Comparison of ENCODE assay signal across 11 mouse cellular contexts in genomic region chr10:3236638-3237270, GRCm38 (mm10). TPM values are rescaled to one million over a fixed set of nuclear protein-coding genes. Genes with fewer than 3 reads are reported as not detected.
DNase-seq lines count a peak whose midpoint lies in the region; ATAC-seq and TF ChIP-seq lines count a peak whose summit lies in the region.
"Had no signal": no experiment of that assay in that cellular context is flagged by ENCODE, and none has a peak within 500 bp of the region (broad histone marks: within the 10 kb centered on the region; RNA-seq: fewer than 3 reads in every experiment).

No protein-coding gene starts in this region.

- TF ChIP-seq CTCF in gastrocnemius, adult 2 months (IDR thresholded peaks at IDR 0.05) = no peak

- no peak overlapping the region for H3K4me3 ChIP-seq in gastrocnemius, adult 2 months
- H3K4me3 ChIP-seq: hindbrain, embryonic 12.5 days; limb, embryonic 13.5 days had no signal

- H3K27ac ChIP-seq in gastrocnemius, adult 2 months = no peak overlapping the region
- H3K27ac ChIP-seq: hindbrain, embryonic 12.5 days; limb, embryonic 13.5 days had no signal

- DNase-seq in gastrocnemius, adult 2 months = peak; percentile 17
- no peak for DNase-seq in gastrocnemius, adult 18-20 months (ENCODE audit: low spot score)
- peak; percentile 27 for DNase-seq in thymus, postnatal 25 days
- no peak for DNase-seq in thymus, postnatal 10 days (ENCODE audit: low spot score in 2 of 2)
- DNase-seq in heart, postnatal 4 days = peak; percentile 54
- peak; percentile 6 to 11 for DNase-seq in thymus, postnatal 36 days
- DNase-seq in embryo, embryonic 9.5 days (ENCODE audit: extremely low spot score) = no peak
- DNase-seq: cerebellum, postnatal 10 days had no signal

- ATAC-seq in erythroid progenitor cell, adult 5-6 weeks (replicated peaks; ENCODE audit: low FRiP score, poor library complexity, severe bottlenecking) = no peak

- intact Hi-C loops in gastrocnemius, adult 2 months (cut with DNase I) = no loop called here

RNA-seq across cellular contexts. Expression of gene H60c, which starts 30.8 kb away (rescaled TPM):
- not detected for total RNA-seq in gastrocnemius, adult 2 months (2021)
- total RNA-seq in gastrocnemius, adult 18-20 months (2021) = not detected
- total RNA-seq in heart, postnatal 4 days (2021) = not detected
- not detected in 2 replicates for total RNA-seq in erythroid progenitor cell, adult 5-6 weeks (2015; ENCODE audit: low replicate concordance)
- total RNA-seq in erythroid progenitor cell, adult 5-6 weeks (2017; ENCODE audit: low replicate concordance) = not detected in 2 replicates

Comparison
In these comparisons a context has a peak if more than half of its experiments do, and no peak if none do; other contexts are left out.
1. DNase-seq: peak in gastrocnemius, adult 2 months (single experiment), thymus, postnatal 25 days (single experiment), heart, postnatal 4 days (single experiment) and thymus, postnatal 36 days (2 of 2); none in gastrocnemius, adult 18-20 months (single experiment), thymus, postnatal 10 days (0 of 2) and embryo, embryonic 9.5 days (single experiment).